Mouse (Mus musculus): Measurements from ENCODE around the gene Pdcd7. TPM values are rescaled to one million over a fixed set of nuclear protein-coding genes. Genes with fewer than 3 reads are reported as not detected.

The Pdcd7 gene
- 11.6 and 14.6 TPM in 2 replicates for polyA plus RNA-seq (2014; fragmentation: Nextera tagmentation; extraction: Ambion mirVana)

DNA sequence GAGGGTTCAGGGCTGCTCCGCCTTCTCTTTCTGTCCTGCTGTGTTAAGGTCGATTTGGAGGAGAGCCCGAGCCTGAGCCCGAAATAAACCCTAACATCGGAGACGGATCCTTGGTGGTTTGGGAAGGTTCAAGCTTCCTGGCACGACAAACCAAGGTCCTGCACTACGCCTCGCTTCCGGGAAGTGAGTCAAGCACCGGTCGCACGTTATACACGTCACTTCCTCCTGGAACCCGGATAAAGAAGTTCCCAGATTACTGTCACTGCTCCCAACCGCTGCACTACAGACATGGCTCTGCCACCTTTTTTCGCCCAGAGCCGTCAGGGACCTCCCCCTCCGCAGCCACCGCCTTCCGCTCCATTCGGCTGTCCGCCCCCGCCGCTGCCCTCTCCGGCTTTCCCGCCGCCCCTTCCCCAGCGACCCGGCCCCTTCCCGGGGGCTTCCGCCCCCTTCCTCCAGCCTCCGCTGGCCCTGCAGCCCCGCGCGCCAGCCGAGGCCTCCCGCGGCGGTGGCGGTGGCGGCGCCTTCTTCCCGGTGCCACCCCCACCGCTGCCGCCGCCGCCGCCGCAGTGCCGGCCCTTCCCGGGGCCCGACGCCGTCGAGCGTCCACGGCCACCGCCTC, at the start of gene Pdcd7:
Gene Pdcd7, plus strand, starts transcription at position 251 of the 622 bp plus-strand sequence.
- H3K27me3 ChIP-seq (ENCODE audit: control insufficient read depth, insufficient read depth, low read length): no peaks in the 10 kb centered on the region
- H3K4me1 ChIP-seq (ENCODE audit: control insufficient read depth, insufficient read depth, low read length): peaks cover 11% of the 10 kb centered on the region
- DNase-seq (ENCODE audit: low spot score, missing footprints) (peak; percentile 99), ATAC-seq (ENCODE audit: low FRiP score) (peak; percentile 96)
- 1% methylated on average over 49 of the region's 59 CpGs for WGBS
- H3K27ac ChIP-seq (ENCODE audit: low read depth, low read length): peak within 1 kb of the TSS; percentile 81
- no peaks in the 10 kb centered on the region for H3K36me3 ChIP-seq (ENCODE audit: control insufficient read depth, insufficient read depth, low read length)
- peak within 1 kb of the TSS; percentile 93 for H3K9ac ChIP-seq (ENCODE audit: low read length)
- H3K4me3 ChIP-seq (ENCODE audit: low read depth, low read length): peak within 1 kb of the TSS; percentile 99
- peak within 1 kb of the TSS; percentile 89 for H3K4me2 ChIP-seq
- no peaks in the 10 kb centered on the region for H3K9me3 ChIP-seq (ENCODE audit: control insufficient read depth, low read length)

DNA sequence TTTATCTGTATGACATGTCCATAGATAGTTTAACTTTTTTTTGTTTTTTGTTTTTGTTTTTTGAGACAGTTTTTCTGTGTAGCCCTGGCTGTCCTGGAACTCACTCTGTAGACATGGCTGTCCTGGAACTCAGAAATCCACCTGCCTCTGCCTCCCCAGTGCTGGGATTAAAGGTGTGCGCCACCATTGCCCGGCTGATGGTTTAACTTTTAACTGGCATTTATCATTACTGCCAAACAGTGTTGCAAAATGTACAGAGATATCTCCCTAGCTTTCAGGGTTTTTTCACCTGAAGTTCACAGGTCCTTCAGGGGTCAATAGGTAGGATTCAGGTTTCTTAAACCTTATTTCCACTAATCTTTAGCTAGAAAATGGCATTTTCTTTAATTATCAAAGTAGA, 48.8 kb upstream of the Pdcd7 start:
- no peak for DNase-seq (ENCODE audit: low spot score, missing footprints)
- H3K27me3 ChIP-seq (ENCODE audit: control insufficient read depth, insufficient read depth, low read length): no peaks in the 10 kb centered on the region
- H3K36me3 ChIP-seq (ENCODE audit: control insufficient read depth, insufficient read depth, low read length): no peaks in the 10 kb centered on the region; the same call in 1 of the 2 replicates
- H3K4me1 ChIP-seq (ENCODE audit: control insufficient read depth, insufficient read depth, low read length): peaks cover 8% of the 10 kb centered on the region
- H3K27ac ChIP-seq (ENCODE audit: low read depth, low read length): no peak overlapping the region
- no peaks in the 10 kb centered on the region for H3K9me3 ChIP-seq (ENCODE audit: control insufficient read depth, low read length)
- no peak overlapping the region for H3K9ac ChIP-seq (ENCODE audit: low read length)
- ATAC-seq (ENCODE audit: low FRiP score): no peak
- H3K4me2 ChIP-seq: no peak overlapping the region
- H3K4me3 ChIP-seq (ENCODE audit: low read depth, low read length): no peak overlapping the region
- WGBS: 92% methylated on average over 2 of the region's 2 CpGs

DNA sequence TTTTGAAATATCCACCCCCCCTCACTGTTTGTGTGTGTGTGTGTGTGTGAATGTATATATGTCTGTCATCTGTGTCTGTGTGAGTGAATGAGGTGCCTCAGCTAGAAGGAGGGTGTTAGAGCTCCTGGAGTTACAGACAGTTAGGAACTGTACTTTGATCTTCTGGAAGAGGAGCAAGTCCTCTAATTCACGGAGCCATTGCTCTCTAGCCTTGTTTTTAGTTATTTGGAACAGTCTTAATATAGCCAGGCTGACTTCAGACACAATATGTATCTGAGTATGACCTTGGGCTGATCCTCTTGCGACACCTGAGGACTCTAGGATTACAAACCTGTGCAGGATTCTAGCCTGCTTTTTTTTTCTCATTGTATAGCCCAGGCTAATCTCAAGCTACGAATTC, 47.1 kb upstream of the Pdcd7 start:
- no peak overlapping the region for H3K4me2 ChIP-seq
- no peak overlapping the region for H3K4me3 ChIP-seq (ENCODE audit: low read depth, low read length)
- 86% methylated on average over 3 of the region's 3 CpGs for WGBS
- DNase-seq (ENCODE audit: low spot score, missing footprints) (no peak), ATAC-seq (ENCODE audit: low FRiP score) (no peak)
- H3K27me3 ChIP-seq (ENCODE audit: control insufficient read depth, insufficient read depth, low read length): no peaks in the 10 kb centered on the region
- peaks cover 8% of the 10 kb centered on the region for H3K4me1 ChIP-seq (ENCODE audit: control insufficient read depth, insufficient read depth, low read length)
- H3K9me3 ChIP-seq (ENCODE audit: control insufficient read depth, low read length): no peaks in the 10 kb centered on the region
- no peak overlapping the region for H3K27ac ChIP-seq (ENCODE audit: low read depth, low read length)
- peaks cover 2% of the 10 kb centered on the region for H3K36me3 ChIP-seq (ENCODE audit: control insufficient read depth, insufficient read depth, low read length)
- no peak overlapping the region for H3K9ac ChIP-seq (ENCODE audit: low read length)

DNA sequence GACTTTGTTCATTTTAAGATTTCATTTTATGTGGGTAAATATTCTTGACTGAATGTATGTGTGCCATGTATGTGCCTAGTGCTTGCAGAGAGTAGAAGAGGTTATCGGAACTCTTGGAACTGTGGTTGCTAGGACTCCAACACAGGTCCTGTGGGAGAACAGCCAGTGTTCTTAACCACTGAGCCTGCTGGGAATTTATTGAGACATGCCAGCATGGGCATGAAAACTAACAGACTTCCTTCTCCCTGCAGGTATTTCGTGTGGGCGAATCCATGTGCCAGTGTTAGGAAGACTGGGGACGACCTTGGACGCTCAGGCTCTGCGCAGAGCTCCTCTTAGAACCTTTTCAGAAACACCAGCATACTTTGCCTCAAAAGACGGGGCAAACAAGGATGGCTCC, 46.3 kb upstream of the Pdcd7 start:
- no peak overlapping the region for H3K9ac ChIP-seq (ENCODE audit: low read length)
- no peak overlapping the region for H3K4me3 ChIP-seq (ENCODE audit: low read depth, low read length)
- peaks cover 8% of the 10 kb centered on the region for H3K4me1 ChIP-seq (ENCODE audit: control insufficient read depth, insufficient read depth, low read length)
- WGBS: 96% methylated on average over 7 of the region's 7 CpGs
- no peaks in the 10 kb centered on the region for H3K9me3 ChIP-seq (ENCODE audit: control insufficient read depth, low read length)
- no peak overlapping the region for H3K27ac ChIP-seq (ENCODE audit: low read depth, low read length)
- ATAC-seq (ENCODE audit: low FRiP score): no peak
- no peaks in the 10 kb centered on the region for H3K27me3 ChIP-seq (ENCODE audit: control insufficient read depth, insufficient read depth, low read length)
- H3K36me3 ChIP-seq (ENCODE audit: control insufficient read depth, insufficient read depth, low read length): peaks cover 2% of the 10 kb centered on the region
- H3K4me2 ChIP-seq: no peak overlapping the region
- no peak for DNase-seq (ENCODE audit: low spot score, missing footprints)

DNA sequence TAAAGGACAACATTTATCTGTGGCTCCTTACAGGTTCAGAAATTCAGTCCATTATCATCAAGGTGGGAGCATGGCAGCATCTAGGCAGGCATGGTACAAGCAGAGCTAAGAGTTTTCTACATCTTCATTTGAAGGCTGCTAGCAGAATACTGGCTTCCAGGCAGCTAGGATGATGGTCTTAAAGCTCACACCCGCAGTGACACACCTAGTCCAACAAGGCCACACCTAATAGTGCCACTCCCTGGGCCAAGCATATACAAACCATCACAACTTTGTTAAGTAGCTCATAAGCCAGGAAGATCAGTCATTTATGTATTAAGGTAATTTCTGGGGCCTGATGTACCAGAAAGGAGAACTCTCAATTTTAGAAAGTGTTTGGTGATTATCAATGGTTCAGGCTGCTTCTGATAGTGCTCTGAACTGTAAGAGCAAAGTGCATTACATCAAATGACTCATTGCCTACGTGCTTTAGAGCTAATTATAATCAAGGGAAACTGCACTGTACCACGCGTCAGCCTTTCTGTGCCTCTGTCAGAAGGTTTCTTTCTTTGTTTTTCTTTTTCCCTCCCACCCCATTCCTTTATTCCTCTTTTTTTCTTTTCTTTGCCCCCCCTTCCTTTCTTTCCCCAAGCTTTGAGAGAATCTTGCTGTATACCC, 43.4 kb upstream of the Pdcd7 start:
- H3K27ac ChIP-seq (ENCODE audit: low read depth, low read length): no peak overlapping the region
- no peak for ATAC-seq (ENCODE audit: low FRiP score)
- WGBS: 98% methylated on average over 4 of the region's 4 CpGs
- H3K9me3 ChIP-seq (ENCODE audit: control insufficient read depth, low read length): no peaks in the 10 kb centered on the region
- DNase-seq (ENCODE audit: low spot score, missing footprints): no peak
- no peaks in the 10 kb centered on the region for H3K27me3 ChIP-seq (ENCODE audit: control insufficient read depth, insufficient read depth, low read length)
- no peak overlapping the region for H3K4me2 ChIP-seq
- peaks cover 6% of the 10 kb centered on the region for H3K36me3 ChIP-seq (ENCODE audit: control insufficient read depth, insufficient read depth, low read length)
- H3K4me1 ChIP-seq (ENCODE audit: control insufficient read depth, insufficient read depth, low read length): no peaks in the 10 kb centered on the region
- no peak overlapping the region for H3K4me3 ChIP-seq (ENCODE audit: low read depth, low read length)
- H3K9ac ChIP-seq (ENCODE audit: low read length): no peak overlapping the region

DNA sequence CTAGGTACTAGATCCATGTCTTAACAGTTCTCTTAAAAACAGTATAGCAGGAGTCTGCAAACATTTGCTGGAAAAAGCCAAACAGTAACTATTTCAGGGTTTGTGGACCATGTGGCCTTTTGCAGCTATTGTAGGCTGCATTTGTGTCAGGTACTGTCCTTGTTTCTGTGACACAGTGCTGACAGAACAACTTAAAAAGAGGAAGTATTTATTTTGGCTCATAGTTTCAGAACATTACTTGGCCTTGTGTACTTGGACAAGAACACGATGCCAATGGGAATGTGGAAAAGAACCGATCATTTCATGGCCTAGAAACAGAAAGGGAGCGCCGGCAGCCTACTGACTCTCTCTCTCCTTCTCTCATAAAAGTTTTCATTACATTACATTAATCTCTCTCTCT, 42.3 kb upstream of the Pdcd7 start:
- Histone ChIP-seq H3K4me1 (ENCODE audit: control insufficient read depth, insufficient read depth, low read length) (no peaks in the 10 kb centered on the region), H3K36me3 (ENCODE audit: control insufficient read depth, insufficient read depth, low read length) (peaks cover 10% of the 10 kb centered on the region), H3K9me3 (ENCODE audit: control insufficient read depth, low read length) (no peaks in the 10 kb centered on the region), H3K9ac (ENCODE audit: low read length) (no peak overlapping the region), H3K27me3 (ENCODE audit: control insufficient read depth, insufficient read depth, low read length) (no peaks in the 10 kb centered on the region), H3K4me3 (ENCODE audit: low read depth, low read length) (no peak overlapping the region), H3K27ac (ENCODE audit: low read depth, low read length) (no peak overlapping the region), H3K4me2 (no peak overlapping the region)
- no peak for ATAC-seq (ENCODE audit: low FRiP score)
- 93% methylated on average over 4 of the region's 4 CpGs for WGBS
- DNase-seq (ENCODE audit: low spot score, missing footprints): no peak

DNA sequence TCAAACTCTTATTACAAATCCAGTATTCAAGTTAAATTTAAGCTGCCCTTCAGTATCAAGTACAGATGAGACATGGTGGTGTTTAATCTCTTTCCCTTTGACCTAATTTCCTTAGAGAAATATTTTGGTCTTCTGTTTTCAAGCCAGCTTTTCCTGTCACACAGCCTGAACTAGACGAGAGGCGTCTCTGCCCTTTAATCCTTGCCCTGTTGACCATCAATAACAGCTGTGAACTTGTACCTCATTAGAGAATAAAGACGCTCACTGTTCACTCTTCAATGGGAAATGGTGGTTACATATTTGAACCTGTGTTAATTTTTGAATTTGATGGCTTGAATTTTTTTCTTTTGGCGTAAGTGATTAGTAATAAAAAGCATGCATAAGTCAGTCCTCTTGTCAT, 41.6 kb upstream of the Pdcd7 start:
- DNase-seq (ENCODE audit: low spot score, missing footprints) (no peak), ATAC-seq (ENCODE audit: low FRiP score) (no peak)
- Histone ChIP-seq H3K9me3 (ENCODE audit: control insufficient read depth, low read length) (no peaks in the 10 kb centered on the region), H3K4me1 (ENCODE audit: control insufficient read depth, insufficient read depth, low read length) (no peaks in the 10 kb centered on the region), H3K9ac (ENCODE audit: low read length) (no peak overlapping the region), H3K36me3 (ENCODE audit: control insufficient read depth, insufficient read depth, low read length) (peaks cover 12% of the 10 kb centered on the region), H3K27ac (ENCODE audit: low read depth, low read length) (no peak overlapping the region), H3K4me3 (ENCODE audit: low read depth, low read length) (no peak overlapping the region), H3K27me3 (ENCODE audit: control insufficient read depth, insufficient read depth, low read length) (no peaks in the 10 kb centered on the region), H3K4me2 (no peak overlapping the region)
- WGBS: 82% methylated on average over 4 of the region's 4 CpGs

DNA sequence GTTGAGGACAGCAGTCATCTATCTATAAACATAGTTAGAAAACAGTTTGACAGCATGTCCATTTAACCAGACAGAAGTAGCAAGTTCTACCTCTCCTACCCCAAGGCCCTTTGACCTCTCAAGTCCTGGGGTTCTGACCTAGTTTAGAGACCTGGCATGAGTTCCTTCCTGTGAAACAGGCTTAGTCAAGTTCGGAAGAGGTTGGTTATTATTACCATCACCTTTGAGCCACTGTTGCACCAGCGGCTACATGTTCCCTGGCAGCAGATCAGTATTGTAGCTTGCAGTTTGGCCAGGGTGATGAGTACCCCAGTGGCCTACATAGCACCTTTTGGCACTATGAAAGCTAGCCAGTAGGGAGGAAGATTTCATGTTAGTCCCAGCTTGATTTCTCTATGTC, 39.2 kb upstream of the Pdcd7 start:
- ATAC-seq (ENCODE audit: low FRiP score) (no peak), DNase-seq (ENCODE audit: low spot score, missing footprints) (no peak)
- H3K4me2 ChIP-seq: no peak overlapping the region
- H3K4me3 ChIP-seq (ENCODE audit: low read depth, low read length): no peak overlapping the region
- H3K27me3 ChIP-seq (ENCODE audit: control insufficient read depth, insufficient read depth, low read length): no peaks in the 10 kb centered on the region
- H3K9ac ChIP-seq (ENCODE audit: low read length): no peak overlapping the region
- H3K9me3 ChIP-seq (ENCODE audit: control insufficient read depth, low read length): no peaks in the 10 kb centered on the region
- H3K4me1 ChIP-seq (ENCODE audit: control insufficient read depth, insufficient read depth, low read length): no peaks in the 10 kb centered on the region
- H3K36me3 ChIP-seq (ENCODE audit: control insufficient read depth, insufficient read depth, low read length): peaks cover 15% of the 10 kb centered on the region; the same call in 1 of the 2 replicates
- no peak overlapping the region for H3K27ac ChIP-seq (ENCODE audit: low read depth, low read length)
- 95% methylated on average over 2 of the region's 2 CpGs for WGBS

DNA sequence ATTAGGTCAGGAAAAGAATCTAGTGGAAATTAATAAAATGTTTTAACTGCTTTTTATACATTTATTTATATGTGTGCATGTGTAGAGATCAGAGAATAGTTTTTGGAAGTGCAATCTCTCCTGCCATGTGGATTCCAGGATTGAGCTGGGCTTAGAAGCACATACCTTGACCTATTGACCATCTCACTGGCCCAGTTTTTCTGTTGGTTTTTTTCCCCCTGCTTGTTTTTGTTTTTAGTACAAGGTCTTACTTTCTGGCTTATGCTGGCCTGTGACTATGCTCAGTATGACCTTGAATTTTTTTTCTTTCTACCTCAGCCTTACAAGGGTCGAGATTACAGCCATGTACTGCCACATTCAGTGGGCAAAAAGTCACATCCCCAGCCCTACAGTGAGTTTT, 37.9 kb upstream of the Pdcd7 start:
- no peak overlapping the region for H3K27ac ChIP-seq (ENCODE audit: low read depth, low read length)
- DNase-seq (ENCODE audit: low spot score, missing footprints) (no peak), ATAC-seq (ENCODE audit: low FRiP score) (no peak)
- peaks cover 20% of the 10 kb centered on the region for H3K36me3 ChIP-seq (ENCODE audit: control insufficient read depth, insufficient read depth, low read length)
- no peak overlapping the region for H3K4me3 ChIP-seq (ENCODE audit: low read depth, low read length)
- H3K4me2 ChIP-seq: no peak overlapping the region
- no peak overlapping the region for H3K9ac ChIP-seq (ENCODE audit: low read length)
- H3K27me3 ChIP-seq (ENCODE audit: control insufficient read depth, insufficient read depth, low read length): no peaks in the 10 kb centered on the region
- WGBS: 84% methylated on average over 1 of the region's 1 CpGs
- no peaks in the 10 kb centered on the region for H3K9me3 ChIP-seq (ENCODE audit: control insufficient read depth, low read length)
- no peaks in the 10 kb centered on the region for H3K4me1 ChIP-seq (ENCODE audit: control insufficient read depth, insufficient read depth, low read length)
